Mouse (Mus musculus): ENCODE results near the gene Prdm2.

Gene Prdm2

DNA sequence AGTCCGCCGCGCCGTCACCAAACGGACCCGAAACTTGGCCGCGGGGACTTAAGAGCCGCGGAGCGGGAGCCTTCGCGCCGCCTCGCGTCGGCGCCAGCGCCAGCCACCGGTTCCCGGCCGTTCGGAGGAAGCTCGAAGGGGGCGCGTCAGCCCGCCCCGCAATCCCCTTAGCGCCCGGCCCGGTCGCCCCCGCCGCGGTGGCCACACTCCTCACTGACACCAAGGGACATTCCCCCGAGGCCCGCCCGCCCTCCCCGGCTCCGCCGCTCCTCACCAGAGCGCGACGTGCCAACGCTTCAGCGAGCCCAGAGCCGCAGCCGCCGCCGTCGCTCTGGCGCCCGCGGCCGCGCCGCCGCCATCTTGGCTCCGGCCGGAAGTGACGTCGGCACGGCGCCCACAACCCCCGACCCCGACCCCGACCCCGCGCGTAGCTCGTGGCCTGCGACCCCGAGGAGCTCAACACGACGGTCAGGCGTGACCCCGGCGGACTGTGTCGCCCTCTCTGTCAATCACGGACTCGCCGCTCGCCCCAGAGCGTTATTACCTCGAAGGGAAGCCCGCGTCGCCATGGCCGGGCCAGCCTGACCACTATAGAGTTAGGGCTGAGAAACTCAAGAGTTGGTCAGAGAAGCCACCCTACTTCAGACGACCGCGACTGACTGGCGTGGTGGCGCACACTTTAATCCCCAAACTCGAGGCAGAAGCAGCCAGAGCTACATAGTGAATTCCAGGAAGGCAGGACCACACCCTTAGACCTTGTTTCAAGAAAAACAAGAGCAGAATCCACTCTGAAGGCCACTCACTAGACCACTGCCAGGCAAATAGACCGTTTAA, at the start of gene Prdm2:
Prdm2 (minus strand) TSS at position 655 of the 834 bp plus-strand sequence.
- ATAC-seq (ENCODE audit: insufficient number of reproducible peaks, low FRiP score, low TSS enrichment), result peak; percentile 46; the same call in 1 of the 2 replicates

GRCm38 (mm10) chr4:143259718-143260349, 47.0 kb upstream of the Prdm2 start:
- ATAC-seq (ENCODE audit: insufficient number of reproducible peaks, low FRiP score, low TSS enrichment), result no peak

- no peak for ATAC-seq (ENCODE audit: insufficient number of reproducible peaks, low FRiP score, low TSS enrichment)
Observed at GRCm38 (mm10) chr4:143258517-143258916, 45.7 kb upstream of the Prdm2 start.

DNA sequence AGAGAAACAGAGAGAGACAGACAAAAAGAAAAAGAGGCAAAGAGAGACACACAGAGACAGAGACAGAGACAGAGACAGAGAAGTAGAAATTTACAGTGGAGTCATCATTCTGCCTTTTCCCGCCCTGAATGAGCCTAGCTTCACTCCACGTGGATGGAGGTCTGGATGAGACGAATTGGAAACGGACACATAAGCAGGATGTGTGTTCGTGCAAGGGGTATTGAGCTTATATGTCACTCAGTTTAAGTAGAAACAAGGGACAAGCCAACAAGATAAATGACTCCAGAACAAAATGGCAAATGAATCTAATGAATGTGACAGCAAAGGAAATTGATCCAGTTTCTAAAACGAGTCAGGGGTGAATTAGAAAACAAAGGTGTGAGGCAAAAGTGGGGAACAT, 45.2 kb upstream of the Prdm2 start:
- ATAC-seq (ENCODE audit: insufficient number of reproducible peaks, low FRiP score, low TSS enrichment), result no peak

DNA sequence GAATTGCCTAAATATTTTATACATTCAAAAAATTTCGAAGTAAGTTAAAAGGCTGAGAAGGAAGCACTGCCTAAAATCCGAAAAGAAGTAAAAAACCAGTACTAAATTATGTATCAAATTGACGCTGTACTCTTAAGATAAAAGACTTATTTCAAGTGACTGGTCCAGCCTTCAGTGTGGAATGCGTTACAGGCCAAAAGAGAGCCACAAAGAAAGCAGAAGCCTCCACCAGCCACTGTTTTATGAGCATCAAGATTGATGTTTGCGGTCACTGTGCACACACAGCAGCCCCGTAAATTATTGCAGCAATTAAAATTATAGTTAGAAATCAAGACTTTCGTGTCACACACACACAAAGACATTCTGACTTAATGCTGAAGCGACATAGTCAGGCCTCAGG, 42.7 kb upstream of the Prdm2 start:
- ATAC-seq (ENCODE audit: insufficient number of reproducible peaks, low FRiP score, low TSS enrichment), result no peak

DNA sequence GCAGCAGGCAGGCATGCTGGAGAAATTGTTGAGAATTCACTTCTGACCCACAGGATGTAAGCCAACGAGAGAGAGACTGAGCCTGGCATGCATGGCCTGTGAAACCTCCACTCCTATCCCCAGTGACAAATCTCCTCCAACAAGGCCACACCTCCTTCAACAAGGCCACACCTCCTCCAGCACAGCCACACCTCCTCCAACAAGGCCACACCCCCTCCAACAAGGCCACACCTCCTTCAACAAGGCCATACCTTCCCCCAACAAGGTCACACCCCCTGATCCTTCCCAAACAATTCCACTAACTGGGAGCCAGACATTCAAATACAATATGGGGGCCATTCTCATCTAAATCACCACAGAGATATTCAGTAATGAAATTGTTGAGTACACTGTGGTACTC, 40.6 kb upstream of the Prdm2 start:
- ATAC-seq (ENCODE audit: insufficient number of reproducible peaks, low FRiP score, low TSS enrichment), result no peak

- no peak for ATAC-seq (ENCODE audit: insufficient number of reproducible peaks, low FRiP score, low TSS enrichment)
Observed at GRCm38 (mm10) chr4:143248050-143248449, 35.3 kb upstream of the Prdm2 start.

DNA sequence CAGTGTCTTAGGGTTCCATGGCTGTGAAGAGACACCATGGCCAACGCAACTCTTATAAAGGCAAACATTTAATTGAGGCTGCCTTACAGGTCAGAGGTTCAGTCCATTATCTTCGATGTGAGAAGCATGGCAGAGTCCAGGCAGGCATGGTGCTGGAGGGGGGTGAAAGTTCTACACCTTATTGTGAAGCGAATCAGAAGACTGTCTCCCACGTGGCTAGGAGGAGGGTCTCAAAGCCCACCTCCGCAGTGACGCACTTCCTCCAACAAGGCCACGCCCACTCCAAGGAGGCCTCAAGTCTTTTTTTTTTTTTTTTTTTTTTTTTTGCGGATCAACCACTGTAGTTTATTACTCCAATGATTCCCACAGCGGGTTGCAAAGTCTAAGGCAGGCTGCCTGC, 28.5 kb upstream of the Prdm2 start:
- no peak for ATAC-seq (ENCODE audit: insufficient number of reproducible peaks, low FRiP score, low TSS enrichment)

GRCm38 (mm10) chr4:143239615-143240201, 26.9 kb upstream of the Prdm2 start:
- ATAC-seq (ENCODE audit: insufficient number of reproducible peaks, low FRiP score, low TSS enrichment), result no peak

DNA sequence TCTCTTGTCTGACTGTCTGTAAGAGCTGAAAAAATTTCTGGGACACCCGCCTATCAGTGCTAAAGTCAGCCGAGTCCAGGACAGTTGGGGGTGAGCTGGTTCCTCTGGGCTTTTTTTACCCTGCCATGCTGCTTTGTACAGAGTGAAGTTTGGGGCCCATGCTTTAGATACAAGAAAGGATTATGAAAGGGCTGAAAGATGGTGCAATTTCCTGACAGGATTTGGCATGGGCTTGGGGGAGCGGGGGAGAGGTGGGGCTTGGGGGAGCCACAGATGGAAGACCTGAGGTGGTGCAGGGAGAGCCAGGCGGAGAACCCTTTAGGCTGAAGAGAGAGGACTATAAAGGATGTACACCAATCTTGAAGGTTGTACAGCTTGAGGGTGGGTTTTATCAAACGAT, 26.3 kb upstream of the Prdm2 start:
- no peak for ATAC-seq (ENCODE audit: insufficient number of reproducible peaks, low FRiP score, low TSS enrichment)

DNA sequence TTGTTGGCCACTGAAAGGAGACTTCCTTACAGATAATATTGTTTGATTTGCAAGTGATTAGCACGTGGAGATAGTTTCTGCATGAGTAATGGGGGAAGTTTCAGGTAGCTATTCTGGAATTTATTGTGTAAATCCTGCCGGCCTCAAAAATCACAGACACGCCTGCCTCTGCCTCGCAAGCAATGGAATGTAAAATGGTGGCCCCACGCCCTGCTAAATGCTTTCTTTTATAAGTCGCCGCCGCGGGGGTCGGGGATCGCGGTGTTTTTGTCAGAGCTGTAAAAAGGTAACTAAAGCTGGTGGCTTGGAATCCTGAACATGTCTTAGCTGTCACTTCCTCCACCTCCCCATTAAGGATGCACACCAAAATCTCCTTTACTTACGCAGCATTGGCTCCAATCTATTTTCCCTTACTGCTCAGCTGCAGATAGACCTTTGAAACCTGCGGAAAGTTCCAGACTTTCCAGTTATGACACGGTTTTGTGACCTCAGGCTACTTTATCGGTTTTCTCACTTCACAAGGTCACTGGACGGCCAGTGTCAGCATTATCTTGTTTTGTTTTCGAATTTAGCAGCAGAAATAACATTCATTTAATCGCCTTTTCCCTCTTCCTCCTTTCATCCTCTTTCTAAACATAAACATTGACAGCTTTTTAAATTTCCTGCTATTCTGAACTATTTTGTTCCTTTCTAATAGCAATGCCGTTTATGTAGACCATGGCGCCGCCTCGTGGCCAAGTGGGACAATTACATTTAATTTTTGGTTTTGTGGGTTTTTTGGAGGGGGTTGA, 25.6 kb upstream of the Prdm2 start:
- no peak for ATAC-seq (ENCODE audit: insufficient number of reproducible peaks, low FRiP score, low TSS enrichment)

GRCm38 (mm10) chr4:143231790-143232422, 19.1 kb upstream of the Prdm2 start:
- no peak for ATAC-seq (ENCODE audit: insufficient number of reproducible peaks, low FRiP score, low TSS enrichment)

- no peak for ATAC-seq (ENCODE audit: insufficient number of reproducible peaks, low FRiP score, low TSS enrichment)
Observed at GRCm38 (mm10) chr4:143231110-143231509, 18.3 kb upstream of the Prdm2 start.

DNA sequence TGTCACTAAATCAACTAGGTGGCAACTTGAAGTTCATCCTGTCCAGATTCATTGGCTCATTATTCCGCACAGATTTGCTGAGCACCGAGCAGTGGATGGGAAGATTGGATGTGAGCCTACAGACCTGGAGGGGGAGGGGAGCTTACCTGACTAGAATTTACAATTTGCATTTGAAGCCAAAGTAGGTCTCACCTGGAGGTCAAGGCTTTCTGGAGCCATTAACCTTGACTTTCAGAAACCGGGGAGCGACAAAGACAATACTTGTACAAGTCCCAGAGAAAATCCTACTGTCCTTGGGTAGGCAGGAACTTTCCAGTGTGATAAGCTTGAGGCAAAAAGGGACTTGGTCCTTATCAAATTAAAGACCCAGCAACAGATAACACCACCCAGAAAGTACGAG, 15.2 kb upstream of the Prdm2 start:
- ATAC-seq (ENCODE audit: insufficient number of reproducible peaks, low FRiP score, low TSS enrichment), result no peak

- no peak for ATAC-seq (ENCODE audit: insufficient number of reproducible peaks, low FRiP score, low TSS enrichment)
Observed at GRCm38 (mm10) chr4:143225886-143226285, 13.1 kb upstream of the Prdm2 start.

- no peak for ATAC-seq (ENCODE audit: insufficient number of reproducible peaks, low FRiP score, low TSS enrichment)
Observed at GRCm38 (mm10) chr4:143219316-143219751, 6.5 kb upstream of the Prdm2 start.

DNA sequence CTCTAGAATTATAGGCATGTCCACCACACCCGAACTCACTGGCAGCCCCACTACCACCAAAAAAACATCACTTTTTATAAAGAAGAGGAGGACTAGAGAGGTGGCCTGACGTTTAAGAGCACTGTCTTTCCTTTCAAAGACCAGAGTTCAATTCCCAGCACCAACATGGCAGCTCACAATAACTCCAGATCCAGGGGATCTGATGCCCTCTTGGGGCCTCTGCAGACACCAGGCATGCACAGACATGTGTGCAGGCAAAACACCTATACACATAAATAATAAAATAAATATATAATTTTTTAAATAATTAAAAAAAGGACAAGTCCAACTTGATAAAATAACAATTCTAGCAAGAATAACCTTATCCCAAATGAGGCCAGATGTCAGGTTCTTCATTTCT, 6.1 kb upstream of the Prdm2 start:
- no peak for ATAC-seq (ENCODE audit: insufficient number of reproducible peaks, low FRiP score, low TSS enrichment)

GRCm38 (mm10) chr4:143217189-143217588, 4.4 kb upstream of the Prdm2 start:
- no peak for ATAC-seq (ENCODE audit: insufficient number of reproducible peaks, low FRiP score, low TSS enrichment)

- ATAC-seq (ENCODE audit: insufficient number of reproducible peaks, low FRiP score, low TSS enrichment), result no peak
Observed at GRCm38 (mm10) chr4:143214221-143214797, 1.5 kb upstream of the Prdm2 start.

DNA sequence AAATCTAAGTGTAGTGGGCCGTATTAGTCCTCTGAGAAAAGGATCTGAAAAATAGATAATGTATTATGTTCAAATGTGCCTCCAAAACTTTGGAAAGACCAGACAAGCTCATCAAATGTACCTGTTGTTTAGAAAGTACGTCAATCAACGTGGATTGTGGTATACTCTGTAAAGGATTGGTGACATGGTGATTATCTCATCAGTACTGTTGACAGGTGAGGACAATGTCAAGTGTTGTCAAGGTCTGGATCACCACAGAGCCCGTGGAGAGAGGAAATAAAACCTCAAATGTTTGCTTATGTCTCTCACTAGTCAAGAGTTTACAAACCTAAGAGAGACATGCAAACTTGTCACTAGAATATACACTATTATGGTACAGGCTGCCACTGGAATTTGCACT, 776 bp upstream of the Prdm2 start:
- ATAC-seq (ENCODE audit: insufficient number of reproducible peaks, low FRiP score, low TSS enrichment), result no peak
